Mouse (Mus musculus) layer of hippocampus, postnatal 25 days (tissue): ENCODE results near the gene Obp2a. TPM values are rescaled to one million over a fixed set of nuclear protein-coding genes. Genes with fewer than 3 reads are reported as not detected.
"Not testable (repeated sequence)": the region's sequence is repeated elsewhere in the genome, so short reads cannot be mapped to it uniquely, and the experiment has no call there.

Experiments used
- DNase-seq, 2 experiments: peaks; one replicate each; pipeline ENCODE4 v3.0.0; 2022; ENCODE audit warnings: mixed read lengths in 2 of 2, low spot score in 1 of 2; ENCODE audit errors: extremely low spot score in 1 of 2
- total RNA-seq, 2 experiments: library from RNA; stranded (reverse); gene quantifications; 2 replicates each; pipeline ENCODE4 v1.2.3; 2021

Gene Obp2a
- total RNA-seq, result not detected

- not testable (repeated sequence) for DNase-seq
These were observed at the start of gene Obp2a for GRCm38 (mm10) chr2:25699743-25700142. Gene Obp2a (plus strand): TSS chr2:25700043.

GRCm38 (mm10) chr2:25652902-25653301 lies 46.9 kb upstream of the Obp2a start, which contains the start of gene Lcn8:
Gene Lcn8 (plus strand): TSS chr2:25653120.
- DNase-seq, result no peak

GRCm38 (mm10) chr2:25654502-25654901 lies 45.3 kb upstream of the Obp2a start:
- DNase-seq, result no peak

- no peak for DNase-seq
These were observed 43.2 kb upstream of the Obp2a start for GRCm38 (mm10) chr2:25656691-25657090.

- DNase-seq, result no peak
These were observed 42.6 kb upstream of the Obp2a start for GRCm38 (mm10) chr2:25657246-25657645.

- DNase-seq, result no peak
These were observed 42.2 kb upstream of the Obp2a start, which contains the start of gene Lcn5 for GRCm38 (mm10) chr2:25657652-25658051. Gene Lcn5 (plus strand): TSS chr2:25657952.

- no peak for DNase-seq
These were observed 39.6 kb upstream of the Obp2a start for GRCm38 (mm10) chr2:25660279-25660678.

- no peak for DNase-seq
These were observed 38.4 kb upstream of the Obp2a start for GRCm38 (mm10) chr2:25661245-25661970.

- DNase-seq, result peak in 1 of 2 experiments; percentile 75
These were observed 36.3 kb upstream of the Obp2a start for GRCm38 (mm10) chr2:25663511-25663910.

GRCm38 (mm10) chr2:25664125-25664524 lies 35.7 kb upstream of the Obp2a start:
- DNase-seq, result no peak

GRCm38 (mm10) chr2:25666516-25666915 lies 33.3 kb upstream of the Obp2a start:
- DNase-seq, result no peak

- no peak for DNase-seq
These were observed 23.4 kb upstream of the Obp2a start, which contains the start of gene Lcn6 for GRCm38 (mm10) chr2:25676486-25676885. Gene Lcn6 (plus strand): TSS chr2:25676786.

GRCm38 (mm10) chr2:25679559-25679958 lies 20.3 kb upstream of the Obp2a start:
- DNase-seq, result no peak

GRCm38 (mm10) chr2:25682426-25682825 lies 17.4 kb upstream of the Obp2a start, which contains the start of gene Lcn10:
Gene Lcn10 (plus strand): TSS chr2:25682726.
- no peak for DNase-seq

- no peak for DNase-seq
These were observed 12.9 kb upstream of the Obp2a start for GRCm38 (mm10) chr2:25686941-25687340.

GRCm38 (mm10) chr2:25694605-25695004 lies 5.2 kb upstream of the Obp2a start:
- DNase-seq, result peak; percentile 32 to 86

- DNase-seq, result no peak
These were observed 2.9 kb upstream of the Obp2a start for GRCm38 (mm10) chr2:25696951-25697350.

- DNase-seq, result no peak
These were observed 1.1 kb upstream of the Obp2a start for GRCm38 (mm10) chr2:25698696-25699095.

GRCm38 (mm10) chr2:25701001-25701400 lies 1.2 kb downstream of the Obp2a start:
- no peak for DNase-seq

GRCm38 (mm10) chr2:25703706-25704105 lies 3.9 kb downstream of the Obp2a start:
- DNase-seq, result no peak

GRCm38 (mm10) chr2:25706643-25707481 lies 7.0 kb downstream of the Obp2a start, which contains the start of gene Bmyc:
Gene Bmyc (plus strand): TSS chr2:25706739.
- peak; percentile 69 to 80 for DNase-seq
